Mouse (Mus musculus) E14TG2a.4 (cell line): Measurements from ENCODE around the gene Rasgrf2.

Source experiments
- CTCF ChIP-seq: conservative IDR thresholded peaks from 2 replicates; pipeline ENCODE4 v1.5.1; 2014; ENCODE audit warnings: low read length
- POU5F1 ChIP-seq: IDR thresholded peaks from 2 replicates; pipeline ENCODE4 v1.6.1; 2014; ENCODE audit warnings: low read length, borderline replicate concordance

DNA sequence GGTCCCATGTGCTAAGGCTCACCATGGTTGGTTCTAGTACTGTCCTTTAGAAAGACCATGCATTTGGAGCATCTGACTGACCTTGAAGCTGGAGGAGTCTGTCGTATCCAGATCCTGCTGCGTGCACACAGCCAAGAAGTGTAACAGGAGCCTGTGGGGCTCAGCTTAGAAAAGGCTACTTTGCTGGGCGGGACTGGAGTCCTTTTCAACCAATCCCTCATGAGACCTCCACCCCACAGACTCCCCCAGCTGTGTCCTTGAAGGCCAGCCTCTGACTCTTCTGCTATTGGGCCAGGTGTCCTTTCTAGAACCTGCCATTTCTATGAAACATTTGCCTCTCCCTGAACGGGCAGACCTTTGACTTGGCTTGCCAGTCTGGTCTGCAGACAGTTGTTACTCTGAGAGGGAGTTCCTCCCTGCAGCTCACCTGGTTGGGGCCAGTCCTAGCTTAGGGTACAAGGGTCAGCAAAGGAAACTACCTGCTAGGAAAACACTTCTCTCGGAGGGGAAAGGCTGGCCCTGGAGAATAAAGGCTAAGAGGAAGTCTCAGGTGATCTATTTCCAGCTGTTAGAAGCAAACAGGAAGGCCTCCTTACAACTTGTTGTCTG lies 254.6 kb downstream of the Rasgrf2 start, which contains the start of gene Ckmt2:
- TF ChIP-seq CTCF, result no peak
- TF ChIP-seq POU5F1, result no peak
